Mouse (Mus musculus): ENCODE measurements around the gene Cacnb2.

DNA sequence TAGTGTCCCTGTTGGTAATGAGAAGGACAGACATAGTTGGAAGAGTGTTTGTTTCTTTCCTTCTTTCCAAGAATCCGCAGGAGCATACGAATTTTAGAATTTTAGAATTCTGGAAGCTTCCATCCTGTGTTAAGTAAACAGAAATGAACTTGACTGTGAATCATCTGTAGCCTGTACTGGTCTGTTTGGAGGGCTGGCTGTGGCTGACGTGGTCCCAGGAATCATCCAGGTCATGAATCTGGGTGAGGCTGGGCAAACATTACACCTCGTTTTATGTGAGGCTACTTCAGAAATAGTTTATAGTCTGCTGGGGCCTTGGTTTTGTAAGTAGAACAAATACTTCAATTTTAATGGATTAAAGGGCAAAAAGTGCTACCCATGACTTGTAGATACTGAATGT, 18.0 kb downstream of the Cacnb2 start:
- TF ChIP-seq POLR2A (IDR thresholded peaks at IDR 0.05; ENCODE audit: borderline replicate concordance, extremely low read depth, low read depth, low read length) (no peak), CTCF (IDR thresholded peaks at IDR 0.05; ENCODE audit: insufficient read depth, low read length) (no peak)

Data from lung, adult 2 months (tissue).